Mouse (Mus musculus) MEL (cell line): Measurements from ENCODE around the gene Dcun1d1. TPM values are rescaled to one million over a fixed set of nuclear protein-coding genes. Genes with fewer than 3 reads are reported as not detected.

ENCODE experiments used
- DNase-seq: peaks from one replicate; pipeline ENCODE4 v3.0.0; 2011; ENCODE audit warnings: low read depth, low spot score
- H3K27ac ChIP-seq: 2 replicates; pipeline ENCODE4 v1.5.1; 2012; ENCODE audit warnings: low read depth, mild to moderate bottlenecking, control low read depth, low read length, moderate library complexity; ENCODE audit not compliant: control insufficient read depth
- H3K27me3 ChIP-seq, 2 experiments: fragments of 150-350 bp in 1 of 2; sonication (generic) in 1 of 2; 2 replicates each; pipeline ENCODE4 v1.6.1; 2012; ENCODE audit warnings: low read length in 2 of 2, mild to moderate bottlenecking in 2 of 2, improper control_type of control experiment in 1 of 2, moderate library complexity in 1 of 2; ENCODE audit not compliant: insufficient read depth in 2 of 2, control insufficient read depth in 1 of 2
- H3K36me3 ChIP-seq, 2 experiments: 2 replicates each; pipeline ENCODE4 v1.6.1; 2012 to 2014; ENCODE audit warnings: low read length in 2 of 2, improper control_type of control experiment in 1 of 2, inconsistent platforms in 1 of 2, mild to moderate bottlenecking in 1 of 2; ENCODE audit not compliant: insufficient read depth in 2 of 2, control insufficient read depth in 1 of 2
- H3K4me1 ChIP-seq, 2 experiments: fragments of 150-350 bp in 1 of 2; sonication (generic) in 1 of 2; 2 replicates each; pipeline ENCODE4 v1.6.1; 2012; ENCODE audit warnings: low read length in 2 of 2, improper control_type of control experiment in 1 of 2, mild to moderate bottlenecking in 1 of 2; ENCODE audit not compliant: insufficient read depth in 2 of 2, control insufficient read depth in 1 of 2
- H3K4me3 ChIP-seq, 2 experiments: fragments of 150-350 bp in 1 of 2; sonication (generic) in 1 of 2; 2 replicates each; pipeline ENCODE4 v1.5.1; 2012; ENCODE audit warnings: low read depth in 2 of 2, low read length in 2 of 2, mild to moderate bottlenecking in 2 of 2, moderate library complexity in 2 of 2, control low read depth in 1 of 2, improper control_type of control experiment in 1 of 2; ENCODE audit not compliant: control insufficient read depth in 1 of 2, insufficient read depth in 1 of 2
- H3K79me2 ChIP-seq: 2 replicates; pipeline ENCODE4 v1.6.1; 2012; ENCODE audit warnings: mild to moderate bottlenecking, low read length, moderate library complexity; ENCODE audit not compliant: control insufficient read depth, poor library complexity, insufficient read depth
- H3K9ac ChIP-seq: 2 replicates; pipeline ENCODE4 v1.6.1; 2012; ENCODE audit warnings: low read depth, mild to moderate bottlenecking, control low read depth, low read length, moderate library complexity; ENCODE audit not compliant: control insufficient read depth, poor library complexity, severe bottlenecking
- H3K9me3 ChIP-seq: fragments of 150-350 bp; sonication (generic); replicated peaks from 2 replicates; pipeline ENCODE4 v1.6.1; 2012; ENCODE audit warnings: mild to moderate bottlenecking, low read length, improper control_type of control experiment, moderate library complexity; ENCODE audit not compliant: insufficient read depth
- E2F4 ChIP-seq: IDR thresholded peaks from 2 replicates; pipeline ENCODE4 v1.6.1; 2011; ENCODE audit warnings: low read depth, low read length, improper control_type of control experiment, borderline replicate concordance
- ELF1 ChIP-seq: IDR thresholded peaks from 2 replicates; pipeline ENCODE4 v1.6.1; 2014; ENCODE audit warnings: low read depth, mild to moderate bottlenecking, inconsistent platforms, low read length, improper control_type of control experiment, moderate library complexity
- EP300 ChIP-seq, 2 experiments: IDR thresholded peaks; 2 replicates each; pipeline ENCODE4 v1.6.1; 2011; ENCODE audit warnings: improper control_type of control experiment in 2 of 2, low read length in 2 of 2, low read depth in 1 of 2, mild to moderate bottlenecking in 1 of 2
- HCFC1 ChIP-seq: IDR thresholded peaks from 2 replicates; pipeline ENCODE4 v1.6.1; 2012; ENCODE audit warnings: low read depth, mild to moderate bottlenecking, inconsistent platforms, low read length, improper control_type of control experiment, moderate library complexity
- MYB ChIP-seq: IDR thresholded peaks from 2 replicates; pipeline ENCODE4 v1.6.1; 2011; ENCODE audit warnings: mild to moderate bottlenecking, low read depth, low read length, improper control_type of control experiment
- POLR2A ChIP-seq, 2 experiments: IDR thresholded peaks; 2 replicates each; pipeline ENCODE4 v1.6.1; 2011 to 2012; ENCODE audit warnings: low read length in 2 of 2, mild to moderate bottlenecking in 2 of 2, control low read depth in 1 of 2, improper control_type of control experiment in 1 of 2, low read depth in 1 of 2, moderate library complexity in 1 of 2; ENCODE audit not compliant: control insufficient read depth in 1 of 2, insufficient read depth in 1 of 2, poor library complexity in 1 of 2
- POLR2AphosphoS5 ChIP-seq: IDR thresholded peaks from 2 replicates; pipeline ENCODE4 v1.6.1; 2012; ENCODE audit warnings: low read depth, borderline replicate concordance, mild to moderate bottlenecking, inconsistent platforms, low read length, moderate library complexity, mixed read lengths
- TCF12 ChIP-seq: IDR thresholded peaks from 2 replicates; pipeline ENCODE4 v1.6.1; 2014; ENCODE audit warnings: low read depth, mild to moderate bottlenecking, inconsistent platforms, low read length, improper control_type of control experiment, moderate library complexity
- ZC3H11A ChIP-seq: IDR thresholded peaks from 2 replicates; pipeline ENCODE4 v1.6.1; 2012; ENCODE audit warnings: low read depth, mild to moderate bottlenecking, inconsistent platforms, low read length, improper control_type of control experiment
- ZKSCAN1 ChIP-seq: IDR thresholded peaks from 2 replicates; pipeline ENCODE4 v1.6.1; 2012; ENCODE audit warnings: low read depth, mild to moderate bottlenecking, inconsistent platforms, low read length, improper control_type of control experiment, moderate library complexity
- ZMIZ1 ChIP-seq: IDR thresholded peaks from 2 replicates; pipeline ENCODE4 v1.6.1; 2012; ENCODE audit warnings: low read depth, mild to moderate bottlenecking, inconsistent platforms, low read length, improper control_type of control experiment, moderate library complexity
- polyA plus RNA-seq, 2 experiments: library from polyadenylated mRNA; stranded (reverse) in 1 of 2; unstranded in 1 of 2; fragments of >175 nt in 1 of 2; fragments of >200 nt in 1 of 2; gene quantifications; 2 replicates each; pipeline versions ENCODE4 v1.2.1 to v1.2.4; 2012; ENCODE audit warnings: low replicate concordance in 2 of 2, low read depth in 1 of 2; ENCODE audit not compliant: insufficient read length in 2 of 2, insufficient read depth in 1 of 2, missing spikeins in 1 of 2
- total RNA-seq: library from RNA; depleted of rRNA; stranded (reverse); fragments of 300-350 nt; gene quantifications from 2 replicates; pipeline ENCODE4 v1.2.3, GENCODE M21; 2012

The Dcun1d1 gene
- total and polyA plus RNA-seq, 3 experiments: 20.8 to 35.1 (median 32.7) TPM

DNA sequence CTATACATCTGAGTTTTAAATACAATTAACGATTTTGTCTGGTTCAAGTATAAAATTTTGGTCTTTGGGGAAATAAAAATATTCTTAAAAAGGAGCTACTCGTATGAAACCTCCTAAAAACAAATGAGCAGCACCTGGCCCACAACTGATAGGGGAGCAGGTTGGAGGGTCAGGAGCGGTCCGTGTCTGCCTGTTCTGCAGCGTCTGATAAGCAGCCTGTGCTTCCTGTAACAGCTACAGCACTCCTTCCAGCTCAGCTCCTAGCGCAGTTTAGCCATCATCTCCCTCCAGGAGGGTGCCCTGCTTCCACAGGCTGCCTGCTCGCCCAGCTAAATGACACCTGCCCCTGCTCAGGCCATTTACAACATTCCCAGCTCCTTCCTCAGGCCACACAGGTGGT lies 13.8 kb downstream of the Dcun1d1 start (continued):
- peak; percentile 97 to 98 for TF ChIP-seq EP300 (IDR thresholded peaks at IDR 0.05; ENCODE audit: low read depth in 1 of 2, low read length in 2 of 2)
- peak; percentile 99 for TF ChIP-seq TCF12
- no peak for TF ChIP-seq ZKSCAN1
- 0 out of 2 replicates have a peak, but pooled peaks have one; percentile 27 for TF ChIP-seq ZMIZ1
- TF ChIP-seq POLR2A (IDR thresholded peaks at IDR 0.05; ENCODE audit: control insufficient read depth in 1 of 2, insufficient read depth in 1 of 2, low read depth in 1 of 2, low read length in 2 of 2, poor library complexity in 1 of 2): peak in 1 of 2 experiments; percentile 39; a peak in 1 of 4 replicates
- peak; percentile 31; the same call in 1 of the 2 replicates for TF ChIP-seq POLR2AphosphoS5
- 0 out of 2 replicates have a peak, but pooled peaks have one; percentile 21 for TF ChIP-seq ELF1

DNA sequence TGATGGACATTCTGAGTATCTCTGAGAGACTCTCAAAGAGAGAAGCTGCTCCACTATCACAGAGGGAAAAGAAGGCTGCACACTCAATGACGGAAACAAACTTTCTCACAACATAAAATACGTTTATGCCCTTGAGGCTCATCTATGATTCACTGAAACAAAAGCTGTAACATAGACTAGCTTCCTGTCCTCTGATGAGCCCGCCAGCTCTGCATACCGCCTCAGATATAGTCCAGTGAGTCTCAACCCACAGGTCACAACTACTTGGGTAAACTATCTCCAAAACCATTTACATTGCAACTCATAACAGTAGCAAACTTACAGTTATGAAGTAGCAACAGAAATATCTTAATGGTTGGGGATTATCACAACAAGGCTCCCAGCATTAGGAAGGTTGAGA lies 14.7 kb downstream of the Dcun1d1 start:
- Histone ChIP-seq H3K4me3 (no peak overlapping the region), H3K79me2 (peaks cover 33% of the 10 kb centered on the region), H3K9ac (no peak overlapping the region), H3K27ac (no peak overlapping the region), H3K36me3 (peaks cover 2 to 26% of the 10 kb centered on the region in 2 experiments; a peak in 3 of 4 replicates), H3K27me3 (no peaks in the 10 kb centered on the region)
- DNase-seq: no peak
- TF ChIP-seq ZMIZ1: no peak
- no peak for TF ChIP-seq MYB
- TF ChIP-seq HCFC1: no peak
- no peak for TF ChIP-seq E2F4
- no peak for TF ChIP-seq POLR2A (IDR thresholded peaks at IDR 0.05; ENCODE audit: control insufficient read depth in 1 of 2, insufficient read depth in 1 of 2, low read depth in 1 of 2, low read length in 2 of 2, poor library complexity in 1 of 2)
- TF ChIP-seq, all 39 proteins: peak for 0
- Histone ChIP-seq H3K4me1 (peaks cover 19 to 22% of the 10 kb centered on the region in 2 experiments), H3K9me3 (no peaks in the 10 kb centered on the region)

DNA sequence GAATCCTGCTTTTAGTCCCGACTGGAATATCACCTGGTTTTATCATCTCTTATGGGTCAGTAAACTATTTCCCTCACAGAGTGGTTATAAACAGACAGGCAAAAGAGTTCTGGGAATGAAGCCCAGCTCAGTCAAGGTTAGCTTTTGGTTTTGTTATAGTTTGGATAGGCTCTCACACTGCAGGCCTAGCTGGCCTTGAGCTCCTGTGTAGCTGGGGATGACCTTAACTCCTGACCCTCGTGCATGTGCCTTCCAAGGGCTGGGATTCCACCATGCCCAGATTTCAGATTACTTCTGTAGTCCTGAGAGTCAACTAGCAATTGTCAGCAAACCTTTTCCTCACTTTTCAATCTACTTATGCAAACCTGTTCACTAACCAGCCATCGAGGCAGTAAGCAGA lies 19.0 kb downstream of the Dcun1d1 start:
- peaks cover 17% of the 10 kb centered on the region for H3K79me2 ChIP-seq
- peaks cover 5 to 14% of the 10 kb centered on the region in 2 experiments for H3K36me3 ChIP-seq
- H3K4me1 ChIP-seq: peaks cover 9 to 10% of the 10 kb centered on the region in 2 experiments
- no peaks in the 10 kb centered on the region for H3K9me3 ChIP-seq
- H3K27ac ChIP-seq: no peak overlapping the region
- no peak for TF ChIP-seq MYB
- TF ChIP-seq ZC3H11A: no peak
- TF ChIP-seq, all 39 proteins: peak for 0
- no peaks in the 10 kb centered on the region for H3K27me3 ChIP-seq
- H3K4me3 ChIP-seq: no peak overlapping the region
- DNase-seq: no peak
- H3K9ac ChIP-seq: no peak overlapping the region
